Comparison of ENCODE assay signal across 20 mouse cellular contexts in the genomic region with DNA sequence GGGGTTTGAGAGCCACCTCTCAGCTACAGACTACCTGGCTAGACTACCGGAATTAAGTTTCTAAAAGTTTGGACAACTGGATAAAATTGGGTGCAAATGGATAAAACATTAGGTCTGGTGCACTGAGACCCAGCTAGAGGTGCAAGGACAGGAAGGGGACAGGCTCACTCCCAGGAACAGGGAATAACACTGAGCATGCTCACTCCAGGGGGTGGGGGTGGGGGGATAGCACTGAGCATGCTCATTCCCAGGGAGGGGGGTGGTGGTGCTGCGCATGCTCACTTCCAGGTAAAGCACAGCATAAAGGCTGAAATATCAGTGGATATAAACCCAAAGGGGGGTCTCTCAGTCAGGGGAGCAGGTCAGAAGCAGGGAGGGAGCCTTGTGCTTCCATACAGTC.
DNase-seq lines count a peak whose midpoint lies in the region; ATAC-seq and TF ChIP-seq lines count a peak whose summit lies in the region.
"Had no signal": no experiment of that assay in that cellular context is flagged by ENCODE, and none has a peak within 500 bp of the region (broad histone marks: within the 10 kb centered on the region; RNA-seq: fewer than 3 reads in every experiment).

No protein-coding gene starts in this region.

- H3K4me3 ChIP-seq in heart, embryonic 12.5 days = no peak overlapping the region
- no peak overlapping the region for H3K4me3 ChIP-seq in lung, embryonic 14.5 days (ENCODE audit: low read depth, low read length)
- no peak overlapping the region for H3K4me3 ChIP-seq in hindbrain, embryonic 14.5 days (replicated peaks; ENCODE audit: low read length)
- H3K4me3 ChIP-seq: neural tube, embryonic 13.5 days had no signal

- peaks cover 17% of the 10 kb centered on the region for H3K4me1 ChIP-seq in heart, embryonic 12.5 days (replicated peaks)
- peaks cover 4% of the 10 kb centered on the region; the same call in 1 of the 2 replicates for H3K4me1 ChIP-seq in lung, embryonic 14.5 days (ENCODE audit: insufficient read depth)
- 0 out of 2 replicates have a peak, but pooled peaks cover 3% of the 10 kb centered on the region for H3K4me1 ChIP-seq in hindbrain, embryonic 14.5 days (replicated peaks; ENCODE audit: control insufficient read depth, insufficient read depth, low read length)

- 92% methylated on average over 2 of the region's 2 CpGs for WGBS in heart, embryonic 12.5 days
- WGBS in lung, embryonic 14.5 days = 89% methylated on average over 2 of the region's 2 CpGs
- WGBS in hindbrain, embryonic 14.5 days = 88% methylated on average over 2 of the region's 2 CpGs

- no peak for ATAC-seq in heart, embryonic 12.5 days (ENCODE audit: insufficient number of reproducible peaks, low FRiP score)
- ATAC-seq in lung, embryonic 14.5 days (ENCODE audit: insufficient read depth) = peak; percentile 15; the same call in 1 of the 2 replicates
- 0 out of 2 replicates have a peak, but pooled peaks have one; percentile 24 for ATAC-seq in hindbrain, embryonic 14.5 days (ENCODE audit: low FRiP score)
- no peak for ATAC-seq in CD4-positive, CD25-positive, alpha-beta regulatory T cell, adult 4 months
- ATAC-seq: activated CD4-positive, CD25-positive, alpha-beta regulatory T cell, adult 4 months; intestine, embryonic 16.5 days had no signal

- H3K9ac ChIP-seq in heart, embryonic 12.5 days = no peak overlapping the region; the same call in 1 of the 2 replicates
- no peak overlapping the region for H3K9ac ChIP-seq in lung, embryonic 14.5 days
- no peak overlapping the region for H3K9ac ChIP-seq in hindbrain, embryonic 14.5 days
- H3K9ac ChIP-seq: neural tube, embryonic 13.5 days had no signal

- no peaks in the 10 kb centered on the region for H3K9me3 ChIP-seq in heart, embryonic 12.5 days (replicated peaks)
- no peaks in the 10 kb centered on the region for H3K9me3 ChIP-seq in lung, embryonic 14.5 days (ENCODE audit: low read depth, low read length)
- H3K9me3 ChIP-seq in hindbrain, embryonic 14.5 days (ENCODE audit: control insufficient read depth, low read length) = no peaks in the 10 kb centered on the region
- H3K9me3 ChIP-seq: neural tube, embryonic 13.5 days had no signal

- peak overlapping the region; percentile 38; the same call in 1 of the 2 replicates for H3K27ac ChIP-seq in heart, embryonic 12.5 days (ENCODE audit: poor library complexity, severe bottlenecking)
- no peak overlapping the region for H3K27ac ChIP-seq in lung, embryonic 14.5 days (ENCODE audit: low read depth)
- no peak overlapping the region for H3K27ac ChIP-seq in hindbrain, embryonic 14.5 days
- H3K27ac ChIP-seq: neural tube, embryonic 13.5 days had no signal

- no peak for TF ChIP-seq CTCF in lung, embryonic 14.5 days (IDR thresholded peaks at IDR 0.05; ENCODE audit: low read depth)

- DNase-seq in heart, adult 18-20 months = no peak
- DNase-seq in lung, embryonic 14.5 days = no peak
- no peak for DNase-seq in lung, postnatal 10 days
- DNase-seq in ZHBTc4 (ENCODE audit: low read depth, low spot score) = peak; percentile 29
- DNase-seq in hindbrain, embryonic 14.5 days (ENCODE audit: low spot score) = no peak
- DNase-seq: adrenal gland, postnatal 14 days; B cell, adult 2 months; cerebellum, adult 11-12 months; cerebellum, postnatal 25 days; gastrocnemius, postnatal 14 days; heart, postnatal 36 days; lung, adult 18-20 months; lung, postnatal 4 days; right cerebral cortex, postnatal 25 days; thymus, postnatal 4 days had no signal

- peak overlapping the region; percentile 15; the same call in 1 of the 2 replicates for H3K4me2 ChIP-seq in heart, embryonic 12.5 days
- H3K4me2 ChIP-seq in lung, embryonic 14.5 days = no peak overlapping the region
- no peak overlapping the region for H3K4me2 ChIP-seq in hindbrain, embryonic 14.5 days (replicated peaks)
- H3K4me2 ChIP-seq: neural tube, embryonic 13.5 days had no signal

- no peaks in the 10 kb centered on the region for H3K36me3 ChIP-seq in heart, embryonic 12.5 days
- H3K36me3 ChIP-seq in lung, embryonic 14.5 days (ENCODE audit: insufficient read depth) = no peaks in the 10 kb centered on the region
- H3K36me3 ChIP-seq in hindbrain, embryonic 14.5 days (replicated peaks; ENCODE audit: control insufficient read depth, insufficient read depth) = no peaks in the 10 kb centered on the region
- H3K36me3 ChIP-seq: neural tube, embryonic 13.5 days had no signal

- no peaks in the 10 kb centered on the region for H3K27me3 ChIP-seq in heart, embryonic 12.5 days (replicated peaks)
- no peaks in the 10 kb centered on the region for H3K27me3 ChIP-seq in lung, embryonic 14.5 days (ENCODE audit: insufficient read depth, low read length)
- no peaks in the 10 kb centered on the region for H3K27me3 ChIP-seq in hindbrain, embryonic 14.5 days (ENCODE audit: control insufficient read depth, insufficient read depth, low read length)
- H3K27me3 ChIP-seq: neural tube, embryonic 13.5 days had no signal

Comparison
In these comparisons a context has a peak if more than half of its experiments do, and no peak if none do; other contexts are left out.
1. ATAC-seq: peak in lung, embryonic 14.5 days (single experiment) and hindbrain, embryonic 14.5 days (single experiment); none in heart, embryonic 12.5 days (single experiment) and CD4-positive, CD25-positive, alpha-beta regulatory T cell, adult 4 months (single experiment).